Mouse (Mus musculus): ENCODE data around the gene Zfp462. TPM values are rescaled to one million over a fixed set of nuclear protein-coding genes. Genes with fewer than 3 reads are reported as not detected.

The Zfp462 gene
- total and polyA plus RNA-seq, 3 experiments: 5.0 to 7.6 (median 7.5) TPM

DNA sequence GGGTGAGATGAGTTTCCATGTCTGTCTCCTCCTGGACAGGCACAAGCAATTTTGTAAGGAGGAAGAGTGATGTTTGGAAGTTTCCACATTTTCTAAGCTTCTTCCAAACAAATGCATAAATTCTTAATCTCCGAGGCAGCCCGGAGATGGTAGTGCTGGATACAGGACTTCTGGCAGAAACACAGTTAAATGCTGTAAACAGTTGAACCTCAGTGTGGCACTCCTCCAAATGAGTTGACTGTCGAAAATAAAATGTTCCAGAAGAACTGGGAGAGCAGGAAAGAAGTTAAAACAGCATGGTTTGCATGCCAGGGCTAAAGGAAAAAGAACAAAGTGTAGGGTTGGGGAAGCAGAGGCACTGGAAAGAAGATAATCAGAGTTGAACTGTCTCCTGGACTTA is 9.6 kb downstream of the Zfp462 start:
- TF ChIP-seq POLR2A (IDR thresholded peaks at IDR 0.05; ENCODE audit: insufficient read depth, low read depth, low read length): no peak
- TF ChIP-seq EP300 (IDR thresholded peaks at IDR 0.05; ENCODE audit: insufficient read depth, low read depth, low read length): no peak
- no peak for TF ChIP-seq CTCF (IDR thresholded peaks at IDR 0.05)
- Histone ChIP-seq H3K79me2 (replicated peaks; ENCODE audit: control insufficient read depth, insufficient read depth, low read length) (no peaks in the 10 kb centered on the region; the same call in 1 of the 2 replicates), H3K4me1 (ENCODE audit: control insufficient read depth, insufficient read depth, low read length) (peaks cover 4% of the 10 kb centered on the region), H3K36me3 (ENCODE audit: control insufficient read depth, insufficient read depth, low read length) (peaks cover 6% of the 10 kb centered on the region), H3K27ac (peak overlapping the region; percentile 9; the same call in 1 of the 2 replicates), H3K27me3 (ENCODE audit: control insufficient read depth, insufficient read depth, low read length) (no peaks in the 10 kb centered on the region), H3K4me3 (no peak overlapping the region), H3K9ac (ENCODE audit: low read depth, low read length) (no peak overlapping the region)
- DNase-seq: no peak
- 33% methylated on average over 3 of the region's 3 CpGs for WGBS
- intact Hi-C loops (cut with DNase I): no loop called here

DNA sequence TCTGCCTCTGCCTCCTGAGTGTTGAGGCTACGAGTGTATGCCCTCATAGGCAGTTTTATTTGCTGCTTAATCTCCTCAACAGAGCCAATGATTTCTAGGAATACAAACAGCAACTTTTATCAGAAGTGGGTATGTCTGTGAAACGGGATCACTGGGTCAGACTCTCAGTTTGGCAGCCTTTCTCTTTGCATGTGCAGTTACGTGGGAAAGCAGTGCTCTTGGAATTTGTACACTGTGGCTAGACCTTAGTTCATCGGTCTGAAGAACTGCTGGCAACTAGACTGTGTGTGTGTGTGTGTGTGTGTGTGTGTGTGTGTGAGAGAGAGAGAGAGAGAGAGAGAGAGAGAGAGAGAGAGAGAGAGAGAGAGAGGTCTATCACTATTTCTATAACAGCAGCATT is 15.9 kb downstream of the Zfp462 start:
- 49% methylated on average over 4 of the region's 4 CpGs for WGBS
- Histone ChIP-seq H3K27me3 (ENCODE audit: control insufficient read depth, insufficient read depth, low read length) (no peaks in the 10 kb centered on the region), H3K36me3 (ENCODE audit: control insufficient read depth, insufficient read depth, low read length) (no peaks in the 10 kb centered on the region; the same call in 1 of the 2 replicates), H3K4me3 (no peak overlapping the region), H3K27ac (no peak overlapping the region), H3K4me1 (ENCODE audit: control insufficient read depth, insufficient read depth, low read length) (peaks cover 5% of the 10 kb centered on the region), H3K79me2 (replicated peaks; ENCODE audit: control insufficient read depth, insufficient read depth, low read length) (no peaks in the 10 kb centered on the region; the same call in 1 of the 2 replicates), H3K9ac (ENCODE audit: low read depth, low read length) (no peak overlapping the region)
- TF ChIP-seq EP300 (IDR thresholded peaks at IDR 0.05; ENCODE audit: insufficient read depth, low read depth, low read length) (no peak), POLR2A (IDR thresholded peaks at IDR 0.05; ENCODE audit: insufficient read depth, low read depth, low read length) (no peak), CTCF (IDR thresholded peaks at IDR 0.05) (no peak)
- no peak for DNase-seq
- intact Hi-C loops (cut with DNase I): loop anchor here (10.0 kb wide), 1 partner anchor 384 kb away; no protein-coding TSS in a partner anchor

DNA sequence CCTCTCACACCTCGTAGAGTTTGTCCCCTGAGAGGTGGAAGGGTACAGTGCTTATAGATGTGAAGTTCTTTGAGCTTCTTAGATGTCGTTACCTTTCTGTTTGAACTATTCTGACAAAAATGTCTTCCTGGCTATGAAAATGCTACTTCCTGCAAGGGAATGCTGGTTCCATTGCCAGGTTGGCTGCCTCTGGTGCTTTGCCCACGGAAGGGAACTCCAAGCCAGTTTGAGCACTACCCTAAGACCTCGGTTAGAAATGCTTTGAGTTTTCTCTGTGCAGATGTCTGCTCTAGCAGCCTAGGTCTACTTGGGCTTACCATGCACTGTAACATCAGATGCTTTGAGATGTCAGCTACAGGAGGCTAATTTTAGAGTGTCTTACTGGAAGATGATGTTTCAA is 17.3 kb downstream of the Zfp462 start:
- intact Hi-C loops (cut with DNase I): loop anchor here (10.0 kb wide), 1 partner anchor 383 kb away; no protein-coding TSS in a partner anchor
- TF ChIP-seq EP300 (IDR thresholded peaks at IDR 0.05; ENCODE audit: insufficient read depth, low read depth, low read length): no peak
- TF ChIP-seq POLR2A (IDR thresholded peaks at IDR 0.05; ENCODE audit: insufficient read depth, low read depth, low read length): no peak
- TF ChIP-seq CTCF (IDR thresholded peaks at IDR 0.05): no peak
- H3K27ac ChIP-seq: no peak overlapping the region

DNA sequence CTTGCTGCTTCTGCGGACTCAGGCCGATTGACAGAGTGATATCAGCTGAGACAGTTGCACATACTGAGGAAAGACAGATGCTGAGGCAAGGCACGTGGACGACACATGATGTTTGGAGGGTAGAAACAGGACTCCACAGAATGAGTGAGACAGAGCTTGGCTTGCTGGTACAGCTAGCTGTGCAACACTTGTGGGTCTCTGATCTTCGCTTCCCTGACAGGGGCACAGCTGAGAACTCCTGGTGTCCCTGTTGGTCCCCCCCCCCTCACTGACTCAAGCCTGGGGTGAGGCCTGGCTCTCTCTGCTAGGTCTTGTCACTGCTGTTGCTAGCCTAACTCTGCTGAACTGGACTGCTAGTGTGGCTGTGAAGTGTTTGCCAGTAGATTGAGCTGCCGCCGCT is 18.7 kb downstream of the Zfp462 start:
- TF ChIP-seq EP300 (IDR thresholded peaks at IDR 0.05; ENCODE audit: insufficient read depth, low read depth, low read length) (no peak), CTCF (IDR thresholded peaks at IDR 0.05) (no peak), POLR2A (IDR thresholded peaks at IDR 0.05; ENCODE audit: insufficient read depth, low read depth, low read length) (no peak)
- Histone ChIP-seq H3K27ac (no peak overlapping the region), H3K27me3 (ENCODE audit: control insufficient read depth, insufficient read depth, low read length) (no peaks in the 10 kb centered on the region), H3K36me3 (ENCODE audit: control insufficient read depth, insufficient read depth, low read length) (no peaks in the 10 kb centered on the region; the same call in 1 of the 2 replicates), H3K9ac (ENCODE audit: low read depth, low read length) (no peak overlapping the region), H3K4me3 (no peak overlapping the region), H3K79me2 (replicated peaks; ENCODE audit: control insufficient read depth, insufficient read depth, low read length) (no peaks in the 10 kb centered on the region), H3K4me1 (ENCODE audit: control insufficient read depth, insufficient read depth, low read length) (peaks cover 16% of the 10 kb centered on the region)
- DNase-seq: no peak
- intact Hi-C loops (cut with DNase I): loop anchor here (10.0 kb wide), 1 partner anchor 381 kb away; no protein-coding TSS in a partner anchor
- 87% methylated on average over 7 of the region's 7 CpGs for WGBS

More for the DNA sequence above, 17.3 kb downstream of the Zfp462 start:
- no peaks in the 10 kb centered on the region for H3K27me3 ChIP-seq (ENCODE audit: control insufficient read depth, insufficient read depth, low read length)
- no peak overlapping the region for H3K9ac ChIP-seq (ENCODE audit: low read depth, low read length)
- no peaks in the 10 kb centered on the region for H3K79me2 ChIP-seq (replicated peaks; ENCODE audit: control insufficient read depth, insufficient read depth, low read length)
- no peak overlapping the region for H3K4me3 ChIP-seq
- no peaks in the 10 kb centered on the region; the same call in 1 of the 2 replicates for H3K36me3 ChIP-seq (ENCODE audit: control insufficient read depth, insufficient read depth, low read length)
- 69% methylated on average over 4 of the region's 4 CpGs for WGBS
- H3K4me1 ChIP-seq (ENCODE audit: control insufficient read depth, insufficient read depth, low read length): peaks cover 11% of the 10 kb centered on the region
- DNase-seq: no peak

DNA sequence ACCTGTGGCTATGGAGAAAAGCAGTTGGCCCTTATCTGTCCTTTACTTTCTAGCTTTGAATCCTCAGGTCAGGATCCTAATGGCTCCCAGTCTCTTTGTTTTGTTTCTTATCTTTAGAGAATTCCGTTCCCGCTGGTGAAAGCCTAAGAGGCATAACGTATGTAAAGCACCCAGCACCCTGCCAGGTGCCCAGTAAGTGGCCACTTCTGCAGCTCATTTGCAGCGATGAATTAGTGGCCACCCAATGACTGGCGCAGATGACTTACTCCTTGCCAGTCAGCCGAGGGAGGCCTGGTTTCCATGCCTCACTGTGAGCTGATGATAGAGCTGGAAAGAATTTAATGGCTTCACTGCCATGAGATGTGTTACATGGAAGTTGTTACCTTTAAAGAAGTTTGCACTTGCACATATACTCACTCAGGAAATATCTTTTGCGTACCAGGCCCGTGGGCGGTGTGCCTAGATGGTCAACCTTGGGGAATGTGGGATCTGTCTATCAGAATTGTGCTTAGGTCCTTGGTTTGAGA is 20.4 kb downstream of the Zfp462 start:
- Histone ChIP-seq H3K4me1 (ENCODE audit: control insufficient read depth, insufficient read depth, low read length) (peaks cover 16% of the 10 kb centered on the region), H3K36me3 (ENCODE audit: control insufficient read depth, insufficient read depth, low read length) (no peaks in the 10 kb centered on the region; the same call in 1 of the 2 replicates), H3K4me3 (no peak overlapping the region), H3K27ac (no peak overlapping the region), H3K27me3 (ENCODE audit: control insufficient read depth, insufficient read depth, low read length) (no peaks in the 10 kb centered on the region), H3K79me2 (replicated peaks; ENCODE audit: control insufficient read depth, insufficient read depth, low read length) (no peaks in the 10 kb centered on the region), H3K9ac (ENCODE audit: low read depth, low read length) (no peak overlapping the region)
- TF ChIP-seq EP300 (IDR thresholded peaks at IDR 0.05; ENCODE audit: insufficient read depth, low read depth, low read length) (no peak), POLR2A (IDR thresholded peaks at IDR 0.05; ENCODE audit: insufficient read depth, low read depth, low read length) (no peak), CTCF (IDR thresholded peaks at IDR 0.05) (no peak)
- DNase-seq: no peak
- intact Hi-C loops (cut with DNase I): loop anchor here (5.0 to 10.0 kb wide), 2 partner anchors 37 to 380 kb away; no protein-coding TSS in a partner anchor
- WGBS: 80% methylated on average over 9 of the region's 9 CpGs

DNA sequence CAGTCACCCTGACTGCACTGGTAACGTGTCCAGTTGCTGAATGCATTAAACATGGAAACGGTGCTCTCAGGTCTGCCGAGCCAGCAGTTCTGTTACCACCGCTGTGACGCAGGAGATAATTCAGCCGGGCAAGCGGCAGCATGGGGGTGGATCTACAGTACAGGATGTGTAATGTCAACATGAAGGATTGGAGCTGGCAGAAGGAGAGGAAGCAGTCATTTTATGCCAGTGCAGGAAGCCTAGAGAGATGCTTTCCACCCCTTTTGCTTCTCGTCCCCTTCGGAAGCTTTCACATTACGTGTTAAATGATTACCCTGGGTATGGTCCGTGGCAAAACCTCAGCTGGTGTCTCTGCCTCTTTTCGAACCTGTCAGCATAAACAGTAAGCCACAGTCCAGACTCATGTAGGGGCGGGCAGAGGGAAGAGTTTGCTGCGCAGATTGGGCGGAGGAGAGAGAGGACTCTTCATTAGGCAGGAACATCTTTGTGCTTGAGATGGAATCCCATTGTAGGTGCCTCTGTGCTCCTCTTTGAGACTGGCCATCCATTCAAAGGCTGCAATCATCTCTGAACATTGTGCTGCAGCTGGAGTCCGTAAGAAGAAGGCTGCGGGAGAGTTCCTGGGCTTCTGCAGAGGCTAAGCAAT is 21.4 kb downstream of the Zfp462 start:
- 17% methylated on average over 17 of the region's 17 CpGs for WGBS
- peak overlapping the region; percentile 46 for H3K4me3 ChIP-seq
- H3K27ac ChIP-seq: peak overlapping the region; percentile 69
- H3K36me3 ChIP-seq (ENCODE audit: control insufficient read depth, insufficient read depth, low read length): no peaks in the 10 kb centered on the region; the same call in 1 of the 2 replicates
- intact Hi-C loops (cut with DNase I): loop anchor here (2.0 to 10.0 kb wide), 3 partner anchors 19 to 379 kb away; no protein-coding TSS in a partner anchor
- peak overlapping the region; percentile 19 for H3K9ac ChIP-seq (ENCODE audit: low read depth, low read length)
- TF ChIP-seq CTCF (IDR thresholded peaks at IDR 0.05) (no peak), POLR2A (IDR thresholded peaks at IDR 0.05; ENCODE audit: insufficient read depth, low read depth, low read length) (peak; percentile 57; the same call in 1 of the 2 replicates), EP300 (IDR thresholded peaks at IDR 0.05; ENCODE audit: insufficient read depth, low read depth, low read length) (0 out of 2 replicates have a peak, but pooled peaks have one; percentile 6)
- DNase-seq: peak; percentile 67 to 74
- H3K4me1 ChIP-seq (ENCODE audit: control insufficient read depth, insufficient read depth, low read length): peaks cover 17% of the 10 kb centered on the region
- H3K27me3 ChIP-seq (ENCODE audit: control insufficient read depth, insufficient read depth, low read length): no peaks in the 10 kb centered on the region
- no peaks in the 10 kb centered on the region for H3K79me2 ChIP-seq (replicated peaks; ENCODE audit: control insufficient read depth, insufficient read depth, low read length)
